Mouse (Mus musculus) intestine, embryonic 16.5 days (tissue): ENCODE measurements at regions not wholly inside any gene's neighbourhood (a gene's known extent, or its start where the extent isn't known, plus 50 kb on each side); places are given as distances from the start of the nearest gene placed in this dataset.
A peak's percentile ranks its signal among the peaks of the same experiment; 100 is the strongest.

Experiments
- ATAC-seq: fragments of 200-750 bp; cut with Nextera tagmentation; 2 replicates; pipeline ENCODE4 v1.8.0; 2017; ENCODE audit warnings: moderate TSS enrichment, moderate library complexity
- H3K27ac ChIP-seq: fragments of 300-500 bp; sonication (generic); 2 replicates; pipeline ENCODE4 v1.5.1; 2014; ENCODE audit warnings: mild to moderate bottlenecking, low read length
- H3K27me3 ChIP-seq: fragments of 300-500 bp; sonication (generic); replicated peaks from 2 replicates; pipeline ENCODE4 v1.6.1; 2014; ENCODE audit warnings: low read length, control low read depth, mixed read lengths; ENCODE audit not compliant: control insufficient read depth, insufficient read depth
- H3K36me3 ChIP-seq: fragments of 300-500 bp; sonication (generic); 2 replicates; pipeline ENCODE4 v1.6.1; 2014; ENCODE audit warnings: low read length, control low read depth; ENCODE audit not compliant: control insufficient read depth, insufficient read depth
- H3K4me1 ChIP-seq: fragments of 300-500 bp; sonication (generic); 2 replicates; pipeline ENCODE4 v1.6.1; 2014; ENCODE audit warnings: low read length, control low read depth, mixed read lengths; ENCODE audit not compliant: control insufficient read depth, insufficient read depth
- H3K4me2 ChIP-seq: fragments of 300-500 bp; sonication (generic); 2 replicates; pipeline ENCODE4 v1.6.1; 2014; ENCODE audit warnings: low read depth, low read length, control low read depth
- H3K4me3 ChIP-seq: fragments of 300-500 bp; sonication (generic); 2 replicates; pipeline ENCODE4 v1.5.1; 2014; ENCODE audit warnings: mild to moderate bottlenecking, low read length
- H3K9ac ChIP-seq: fragments of 300-500 bp; sonication (generic); 2 replicates; pipeline ENCODE4 v1.6.1; 2014; ENCODE audit warnings: low read depth, low read length
- H3K9me3 ChIP-seq: fragments of 300-500 bp; sonication (generic); 2 replicates; pipeline ENCODE4 v1.6.1; 2016; ENCODE audit warnings: low read length, control low read depth; ENCODE audit not compliant: control insufficient read depth
- WGBS: fragments of 180-500 bp; shearing (Covaris S2); extraction: QIAGEN DNeasy Blood & Tissue Kit; methylation state at CpG from one replicate; pipeline ENCODE4 v1.1.7; 2014; 5-methylcytosine and 5-hydroxymethylcytosine counted together

DNA sequence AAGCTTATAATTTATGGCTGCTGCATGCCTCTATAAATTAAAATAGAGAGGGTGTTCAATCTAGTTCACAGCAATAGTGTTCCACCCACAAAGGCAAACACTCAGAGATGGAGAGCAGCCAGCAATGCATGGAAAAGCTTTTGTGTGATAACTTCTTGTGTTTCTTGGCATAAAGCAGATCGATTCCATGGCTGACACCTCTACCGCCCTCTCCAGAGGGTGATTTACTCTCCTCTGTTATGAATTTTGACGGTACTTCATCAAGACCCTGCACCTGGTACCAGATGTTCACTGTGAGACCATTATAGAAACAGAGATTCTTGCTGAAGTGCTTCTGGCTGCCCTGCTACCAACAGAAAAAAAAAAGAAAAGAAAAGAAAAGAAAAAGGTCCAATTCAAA lies 54.1 kb upstream of the Btc start:
- Histone ChIP-seq H3K9me3 (no peaks in the 10 kb centered on the region), H3K27ac (no peak overlapping the region), H3K27me3 (no peaks in the 10 kb centered on the region), H3K9ac (no peak overlapping the region), H3K36me3 (no peaks in the 10 kb centered on the region), H3K4me3 (no peak overlapping the region), H3K4me1 (no peaks in the 10 kb centered on the region), H3K4me2 (no peak overlapping the region)
- ATAC-seq, result no peak
- WGBS, result 46% methylated on average over 3 of the region's 3 CpGs

DNA sequence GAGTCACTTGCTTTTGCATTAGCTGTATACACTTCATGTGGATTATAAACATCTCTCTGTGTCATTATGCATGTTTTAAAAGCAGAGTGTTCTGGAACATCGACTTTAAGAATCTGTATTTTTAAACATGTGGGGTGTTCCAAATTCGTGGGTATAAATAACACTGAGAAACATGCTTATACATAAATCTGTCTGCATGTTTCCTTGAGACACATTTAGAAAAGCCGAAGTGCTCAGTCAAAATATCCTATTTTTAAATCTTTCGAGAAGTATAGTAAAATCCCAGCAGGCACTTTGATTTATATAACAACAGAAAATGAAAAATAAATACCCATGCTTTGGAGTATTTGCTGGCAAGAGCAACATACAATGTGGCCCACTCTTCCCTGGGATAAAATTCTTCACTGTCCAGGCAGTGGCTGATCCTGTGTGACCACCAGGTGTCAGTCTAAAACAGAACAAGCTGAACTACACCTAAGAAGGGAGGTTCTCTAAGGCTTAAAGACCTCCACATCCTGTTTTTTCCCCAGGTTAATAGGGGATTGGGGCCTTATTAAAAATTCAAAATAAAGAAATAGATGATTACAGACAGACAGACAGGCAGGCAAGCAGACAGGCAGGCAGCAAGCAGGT lies 52.4 kb upstream of the Parm1 start:
- Histone ChIP-seq H3K27me3 (no peaks in the 10 kb centered on the region), H3K4me2 (no peak overlapping the region), H3K9ac (no peak overlapping the region), H3K36me3 (no peaks in the 10 kb centered on the region), H3K4me3 (no peak overlapping the region), H3K4me1 (no peaks in the 10 kb centered on the region), H3K9me3 (no peaks in the 10 kb centered on the region), H3K27ac (no peak overlapping the region)
- WGBS, result 36% methylated on average over 4 of the region's 4 CpGs
- ATAC-seq, result peak; percentile 65
